Mouse (Mus musculus): ENCODE measurements around the gene Fam172a. TPM values are rescaled to one million over a fixed set of nuclear protein-coding genes. Genes with fewer than 3 reads are reported as not detected.

Fam172a gene
- polyA plus RNA-seq, 1 experiment from 2014 or later = 9.9 TPM

- no peaks in the 10 kb centered on the region for H3K36me3 ChIP-seq (replicated peaks; ENCODE audit: insufficient read depth, low read length)
- H3K4me3 ChIP-seq (ENCODE audit: low read depth, low read length) = no peak overlapping the region
- no peak for DNase-seq
- H3K9ac ChIP-seq (replicated peaks) = no peak overlapping the region
- TF ChIP-seq EP300 (IDR thresholded peaks at IDR 0.05; ENCODE audit: low read depth) = no peak
- TF ChIP-seq CTCF (IDR thresholded peaks at IDR 0.05; ENCODE audit: low read depth) = no peak
- WGBS (ENCODE audit: insufficient replicate concordance) = 30% methylated on average over 7 of the region's 7 CpGs
- no peak for ATAC-seq
- H3K4me1 ChIP-seq (ENCODE audit: insufficient read depth) = 0 out of 2 replicates have a peak, but pooled peaks cover 2% of the 10 kb centered on the region
- H3K9me3 ChIP-seq (ENCODE audit: low read length) = no peaks in the 10 kb centered on the region
- peaks cover 79% of the 10 kb centered on the region for H3K27me3 ChIP-seq (ENCODE audit: insufficient read depth, low read length)
- no peak overlapping the region for H3K27ac ChIP-seq (ENCODE audit: low read depth)
- H3K4me2 ChIP-seq (ENCODE audit: low read depth, low read length) = no peak overlapping the region
Observed at GRCm38 (mm10) chr13:78206891-78207430, 505.1 kb downstream of the Fam172a start.

GRCm38 (mm10) chr13:78207796-78208645 lies 506.2 kb downstream of the Fam172a start:
- WGBS (ENCODE audit: insufficient replicate concordance) = 7% methylated on average over 12 of the region's 12 CpGs
- H3K4me1 ChIP-seq (ENCODE audit: insufficient read depth) = 0 out of 2 replicates have a peak, but pooled peaks cover 2% of the 10 kb centered on the region
- no peaks in the 10 kb centered on the region for H3K36me3 ChIP-seq (replicated peaks; ENCODE audit: insufficient read depth, low read length)
- DNase-seq = no peak
- no peak for ATAC-seq
- no peak overlapping the region for H3K4me3 ChIP-seq (ENCODE audit: low read depth, low read length)
- no peaks in the 10 kb centered on the region for H3K9me3 ChIP-seq (ENCODE audit: low read length)
- H3K9ac ChIP-seq (replicated peaks) = no peak overlapping the region
- peaks cover 76% of the 10 kb centered on the region for H3K27me3 ChIP-seq (ENCODE audit: insufficient read depth, low read length)
- no peak overlapping the region for H3K27ac ChIP-seq (ENCODE audit: low read depth)
- no peak overlapping the region for H3K4me2 ChIP-seq (ENCODE audit: low read depth, low read length)
- TF ChIP-seq CTCF (IDR thresholded peaks at IDR 0.05; ENCODE audit: low read depth) = no peak
- no peak for TF ChIP-seq EP300 (IDR thresholded peaks at IDR 0.05; ENCODE audit: low read depth)

- no peak for TF ChIP-seq EP300 (IDR thresholded peaks at IDR 0.05; ENCODE audit: low read depth)
- TF ChIP-seq CTCF (IDR thresholded peaks at IDR 0.05; ENCODE audit: low read depth) = no peak
- no peaks in the 10 kb centered on the region for H3K4me1 ChIP-seq (ENCODE audit: insufficient read depth)
- H3K9me3 ChIP-seq (ENCODE audit: low read length) = no peaks in the 10 kb centered on the region
- 9% methylated on average over 14 of the region's 14 CpGs for WGBS (ENCODE audit: insufficient replicate concordance)
- H3K27ac ChIP-seq (ENCODE audit: low read depth) = no peak overlapping the region
- H3K27me3 ChIP-seq (ENCODE audit: insufficient read depth, low read length) = peaks cover 71% of the 10 kb centered on the region
- H3K36me3 ChIP-seq (replicated peaks; ENCODE audit: insufficient read depth, low read length) = no peaks in the 10 kb centered on the region
- H3K4me2 ChIP-seq (ENCODE audit: low read depth, low read length) = no peak overlapping the region
- H3K9ac ChIP-seq (replicated peaks) = no peak overlapping the region
- ATAC-seq (no peak), DNase-seq (no peak)
- H3K4me3 ChIP-seq (ENCODE audit: low read depth, low read length) = no peak overlapping the region
Observed at GRCm38 (mm10) chr13:78208689-78209410, 507.0 kb downstream of the Fam172a start.

GRCm38 (mm10) chr13:78209611-78210028 lies 507.8 kb downstream of the Fam172a start:
- H3K9ac ChIP-seq (replicated peaks) = no peak overlapping the region
- no peak overlapping the region for H3K27ac ChIP-seq (ENCODE audit: low read depth)
- H3K4me2 ChIP-seq (ENCODE audit: low read depth, low read length) = peak overlapping the region; percentile 55
- H3K27me3 ChIP-seq (ENCODE audit: insufficient read depth, low read length) = peaks cover 63% of the 10 kb centered on the region
- whole genome bisulfite sequencing (ENCODE audit: insufficient replicate concordance) = 2% methylated on average over 12 of the region's 12 CpGs
- H3K36me3 ChIP-seq (replicated peaks; ENCODE audit: insufficient read depth, low read length) = no peaks in the 10 kb centered on the region
- H3K4me3 ChIP-seq (ENCODE audit: low read depth, low read length) = peak overlapping the region; percentile 24; the same call in 1 of the 2 replicates
- TF ChIP-seq EP300 (IDR thresholded peaks at IDR 0.05; ENCODE audit: low read depth) = no peak
- no peaks in the 10 kb centered on the region for H3K9me3 ChIP-seq (ENCODE audit: low read length)
- DNase-seq (no peak), ATAC-seq (no peak)
- no peaks in the 10 kb centered on the region for H3K4me1 ChIP-seq (ENCODE audit: insufficient read depth)

- peak overlapping the region; percentile 24; the same call in 1 of the 2 replicates for H3K4me3 ChIP-seq (ENCODE audit: low read depth, low read length)
Observed at GRCm38 (mm10) chr13:78210029-78210747, 508.4 kb downstream of the Fam172a start.

More at GRCm38 (mm10) chr13:78210029-78210747, 508.4 kb downstream of the Fam172a start:
- Histone ChIP-seq H3K9ac (replicated peaks) (no peak overlapping the region), H3K4me2 (ENCODE audit: low read depth, low read length) (peak overlapping the region; percentile 55), H3K27ac (ENCODE audit: low read depth) (no peak overlapping the region), H3K36me3 (replicated peaks; ENCODE audit: insufficient read depth, low read length) (no peaks in the 10 kb centered on the region), H3K27me3 (ENCODE audit: insufficient read depth, low read length) (peaks cover 59% of the 10 kb centered on the region), H3K9me3 (ENCODE audit: low read length) (no peaks in the 10 kb centered on the region), H3K4me1 (ENCODE audit: insufficient read depth) (no peaks in the 10 kb centered on the region)
- no peak for DNase-seq
- no peak for ATAC-seq
- TF ChIP-seq EP300 (IDR thresholded peaks at IDR 0.05; ENCODE audit: low read depth) = no peak
- TF ChIP-seq CTCF (IDR thresholded peaks at IDR 0.05; ENCODE audit: low read depth) = no peak
- 2% methylated on average over 38 of the region's 38 CpGs for WGBS (ENCODE audit: insufficient replicate concordance)

All from liver, postnatal 0 days (tissue).